Comparison of ENCODE assay signal across 8 mouse cellular contexts in the genomic region with DNA sequence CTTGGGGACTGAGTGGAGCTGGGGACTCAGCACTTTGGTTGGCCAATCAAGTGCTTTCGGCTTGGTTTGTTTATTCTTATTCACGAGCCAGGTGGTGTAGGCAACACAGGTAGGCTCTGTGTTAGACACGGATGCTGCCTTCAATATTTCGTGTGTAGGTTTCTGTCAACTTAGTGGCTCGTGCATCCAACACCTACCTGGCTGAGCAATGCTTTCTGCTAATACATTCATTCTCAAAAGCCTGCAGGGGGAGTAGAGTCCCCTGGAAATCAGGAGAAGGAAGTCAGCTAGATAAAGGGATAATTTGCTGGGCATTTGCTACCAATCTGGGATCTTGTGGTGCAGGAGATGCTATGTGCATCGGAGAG. TPM values are rescaled to one million over a fixed set of nuclear protein-coding genes. Genes with fewer than 3 reads are reported as not detected.
DNase-seq lines count a peak whose midpoint lies in the region; ATAC-seq and TF ChIP-seq lines count a peak whose summit lies in the region.

No protein-coding gene starts in this region.

- peaks cover 2% of the 10 kb centered on the region; the same call in 1 of the 2 replicates for H3K4me1 ChIP-seq in liver, adult 2 months (ENCODE audit: control insufficient read depth, insufficient read depth, low read length)
- peaks cover 6% of the 10 kb centered on the region; the same call in 1 of the 2 replicates for H3K4me1 ChIP-seq in cortical plate, adult 2 months (ENCODE audit: control insufficient read depth, insufficient read depth, low read length)
- H3K4me1 ChIP-seq in hindbrain, postnatal 0 days (ENCODE audit: insufficient read depth, low read length), result peaks cover 10% of the 10 kb centered on the region
- H3K4me1 ChIP-seq in neural tube, embryonic 13.5 days (replicated peaks), result peaks cover 16% of the 10 kb centered on the region

- H3K4me3 ChIP-seq in liver, adult 2 months (ENCODE audit: insufficient read depth, low read depth, low read length), result peak overlapping the region; percentile 85
- H3K4me3 ChIP-seq in cortical plate, adult 2 months (ENCODE audit: insufficient read depth, low read length), result peak overlapping the region; percentile 47
- H3K4me3 ChIP-seq in hindbrain, postnatal 0 days (ENCODE audit: low read length), result peak overlapping the region; percentile 64
- peak overlapping the region; percentile 52 for H3K4me3 ChIP-seq in neural tube, embryonic 13.5 days

- H3K79me2 ChIP-seq in liver, adult 2 months (ENCODE audit: control insufficient read depth, insufficient read depth, low read length), result no peaks in the 10 kb centered on the region

- peak overlapping the region; percentile 98 for H3K4me2 ChIP-seq in hindbrain, postnatal 0 days (ENCODE audit: low read depth, low read length)
- H3K4me2 ChIP-seq in neural tube, embryonic 13.5 days, result peak overlapping the region; percentile 88

- H3K9me3 ChIP-seq in hindbrain, postnatal 0 days (ENCODE audit: low read length), result no peaks in the 10 kb centered on the region
- H3K9me3 ChIP-seq in neural tube, embryonic 13.5 days, result no peaks in the 10 kb centered on the region

- no peak for DNase-seq in liver, adult 2 months (ENCODE audit: extremely low read depth, low read depth, low spot score)
- no peak for DNase-seq in liver
- DNase-seq in hindbrain, postnatal 0 days (ENCODE audit: low spot score), result peak; percentile 61
- no peak for DNase-seq in right cerebral cortex, adult 18-20 months
- no peak for DNase-seq in thymus, postnatal 14 days
- no peak for DNase-seq in layer of hippocampus, postnatal 25 days (ENCODE audit: extremely low spot score in 1 of 2, low spot score in 1 of 2)

- peak overlapping the region; percentile 83; the same call in 1 of the 2 replicates for H3K9ac ChIP-seq in liver, adult 2 months (ENCODE audit: low read depth, low read length)
- peak overlapping the region; percentile 90 for H3K9ac ChIP-seq in hindbrain, postnatal 0 days (replicated peaks; ENCODE audit: low read length)
- peak overlapping the region; percentile 87 for H3K9ac ChIP-seq in neural tube, embryonic 13.5 days

- H3K27ac ChIP-seq in liver, adult 2 months (replicated peaks; ENCODE audit: insufficient read depth, low read depth, low read length), result no peak overlapping the region
- no peak overlapping the region for H3K27ac ChIP-seq in cortical plate, adult 2 months (ENCODE audit: insufficient read depth, low read length)
- H3K27ac ChIP-seq in hindbrain, postnatal 0 days, result peak overlapping the region; percentile 95
- H3K27ac ChIP-seq in neural tube, embryonic 13.5 days (replicated peaks), result peak overlapping the region; percentile 94

- ATAC-seq in hindbrain, postnatal 0 days, result no peak; the same call in 1 of the 2 replicates
- no peak for ATAC-seq in neural tube, embryonic 13.5 days (ENCODE audit: low read depth)

- TF ChIP-seq POLR2A in liver, adult 2 months (IDR thresholded peaks at IDR 0.05; ENCODE audit: extremely low read depth, insufficient read depth, low read length), result no peak
- no peak for TF ChIP-seq POLR2A in cortical plate, adult 2 months (IDR thresholded peaks at IDR 0.05; ENCODE audit: extremely low read depth, insufficient read depth, low read length)

- H3K36me3 ChIP-seq in liver, adult 2 months (ENCODE audit: control insufficient read depth, insufficient read depth, low read length), result no peaks in the 10 kb centered on the region
- H3K36me3 ChIP-seq in hindbrain, postnatal 0 days (ENCODE audit: insufficient read depth, low read length), result no peaks in the 10 kb centered on the region; the same call in 1 of the 2 replicates
- no peaks in the 10 kb centered on the region for H3K36me3 ChIP-seq in neural tube, embryonic 13.5 days

- TF ChIP-seq CTCF in liver, adult 2 months (IDR thresholded peaks at IDR 0.05; ENCODE audit: low read depth, low read length), result no peak
- no peak for TF ChIP-seq CTCF in cortical plate, adult 2 months (IDR thresholded peaks at IDR 0.05; ENCODE audit: extremely low read depth, insufficient read depth, low read length)
- peak; percentile 45 for TF ChIP-seq CTCF in hindbrain, postnatal 0 days (IDR thresholded peaks at IDR 0.05; ENCODE audit: low read depth)

- no peaks in the 10 kb centered on the region for H3K27me3 ChIP-seq in liver, adult 2 months (ENCODE audit: control insufficient read depth, insufficient read depth, low read length)
- H3K27me3 ChIP-seq in hindbrain, postnatal 0 days (ENCODE audit: insufficient read depth, low read length), result no peaks in the 10 kb centered on the region
- peaks cover 7% of the 10 kb centered on the region; the same call in 1 of the 2 replicates for H3K27me3 ChIP-seq in neural tube, embryonic 13.5 days

- WGBS in liver, adult 2 months, result 18% methylated on average over 6 of the region's 6 CpGs
- WGBS in hindbrain, postnatal 0 days, result 19% methylated on average over 6 of the region's 6 CpGs
- WGBS in neural tube, embryonic 13.5 days, result 28% methylated on average over 6 of the region's 6 CpGs

RNA-seq across cellular contexts. Expression of gene Cmpk2, which starts 1.0 kb away (rescaled TPM):
- total RNA-seq in liver, adult 2 months (2014; rRNA removed), result 5.7 and 7.0 TPM in 2 replicates
- 3.6 and 4.8 TPM in 2 replicates for polyA plus RNA-seq in liver, adult 2 months (2012; rRNA removed)
- 15.8 and 16.7 TPM in 2 replicates for polyA plus RNA-seq in cortical plate, adult 2 months (2012; rRNA removed)
- total RNA-seq in hindbrain, postnatal 0 days (2014; rRNA removed), result 24.0 and 25.2 TPM in 2 replicates
- polyA plus RNA-seq in hindbrain, postnatal 0 days (2015; fragmentation: Nextera tagmentation; extraction: Ambion mirVana), result 21.1 and 21.3 TPM in 2 replicates
- polyA plus RNA-seq in neural tube, embryonic 13.5 days (2015; fragmentation: Nextera tagmentation; extraction: Ambion mirVana), result 13.5 and 14.7 TPM in 2 replicates
- total RNA-seq in layer of hippocampus, postnatal 25 days (2021), result 10 to 100 TPM; 16.2 to 19.0 TPM

RNA-seq across cellular contexts. Expression of gene Rsad2, which starts 13.8 kb away (rescaled TPM):
- 6.2 and 7.1 TPM in 2 replicates for total RNA-seq in liver, adult 2 months (2014; rRNA removed)
- polyA plus RNA-seq in liver, adult 2 months (2012; rRNA removed), result 2.0 and 3.6 TPM in 2 replicates
- 0.81 and 0.94 TPM in 2 replicates for polyA plus RNA-seq in cortical plate, adult 2 months (2012; rRNA removed)
- total RNA-seq in hindbrain, postnatal 0 days (2014; rRNA removed), result 1.3 and 1.5 TPM in 2 replicates
- 1.4 and 1.5 TPM in 2 replicates for polyA plus RNA-seq in hindbrain, postnatal 0 days (2015; fragmentation: Nextera tagmentation; extraction: Ambion mirVana)
- polyA plus RNA-seq in neural tube, embryonic 13.5 days (2015; fragmentation: Nextera tagmentation; extraction: Ambion mirVana), result 0.40 and 0.89 TPM in 2 replicates
- under 1 TPM; 0.27 to 0.33 TPM for total RNA-seq in layer of hippocampus, postnatal 25 days (2021)

RNA-seq across cellular contexts. Expression of gene Rnf144a, which starts 55.0 kb away (rescaled TPM):
- total RNA-seq in liver, adult 2 months (2014; rRNA removed), result 2.0 and 3.3 TPM in 2 replicates
- polyA plus RNA-seq in liver, adult 2 months (2012; rRNA removed), result 2.3 and 2.8 TPM in 2 replicates
- polyA plus RNA-seq in cortical plate, adult 2 months (2012; rRNA removed), result 17.5 and 17.7 TPM in 2 replicates
- total RNA-seq in hindbrain, postnatal 0 days (2014; rRNA removed), result 31.6 and 33.4 TPM in 2 replicates
- polyA plus RNA-seq in hindbrain, postnatal 0 days (2015; fragmentation: Nextera tagmentation; extraction: Ambion mirVana), result 21.4 and 24.4 TPM in 2 replicates
- 27.0 and 27.4 TPM in 2 replicates for polyA plus RNA-seq in neural tube, embryonic 13.5 days (2015; fragmentation: Nextera tagmentation; extraction: Ambion mirVana)
- 10 to 100 TPM; 26.6 to 27.0 TPM for total RNA-seq in layer of hippocampus, postnatal 25 days (2021)

Comparison
In these comparisons a context has a peak if more than half of its experiments do, and no peak if none do; other contexts are left out.
1. H3K27ac ChIP-seq: peak in hindbrain, postnatal 0 days (single experiment) and neural tube, embryonic 13.5 days (single experiment); none in liver, adult 2 months (single experiment) and cortical plate, adult 2 months (single experiment).
2. Peak in every context shown above with its lines, with median percentiles within 50 percentile points of each other: H3K4me3 ChIP-seq and H3K9ac ChIP-seq.